Mouse (Mus musculus): ENCODE measurements at regions not wholly inside any gene's neighbourhood (a gene's known extent, or its start where the extent isn't known, plus 50 kb on each side); places are given as distances from the start of the nearest gene placed in this dataset.

DNA sequence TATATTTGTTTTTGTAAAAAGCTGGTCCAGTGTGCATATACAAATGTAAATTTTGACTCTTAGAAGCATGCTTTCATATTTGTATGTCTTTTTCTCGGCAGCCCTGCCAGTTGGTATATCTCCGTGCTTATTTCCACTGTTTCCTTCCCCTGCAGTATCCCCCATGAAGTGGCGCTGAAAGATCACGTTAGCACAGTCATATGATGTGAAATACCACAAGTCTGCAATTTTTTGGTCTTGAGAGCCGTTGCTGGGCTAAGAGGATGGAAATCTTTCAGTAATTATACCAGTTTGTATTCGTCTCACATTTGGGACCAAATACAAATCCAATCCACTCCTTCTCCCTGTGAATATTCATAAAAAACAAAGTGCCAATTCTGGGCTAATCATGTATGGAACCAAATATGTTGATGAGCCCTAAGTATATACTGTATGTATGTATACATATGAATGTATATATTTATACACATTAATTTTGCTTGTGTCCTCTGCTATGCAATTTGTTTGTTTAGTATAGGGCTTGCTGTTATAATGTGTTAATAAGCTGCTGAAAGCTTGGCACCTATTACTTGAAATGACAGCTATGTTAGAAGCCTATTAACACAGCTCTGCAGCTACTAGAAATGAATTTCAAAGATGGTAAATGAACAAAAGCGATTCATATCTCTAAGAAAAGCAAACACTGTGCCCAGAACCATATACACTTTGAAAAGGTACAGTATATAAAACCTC lies 283.8 kb upstream of the Dph6 start:
- no peak for DNase-seq
- intact Hi-C loops (cut with DNase I) = no loop called here

DNA sequence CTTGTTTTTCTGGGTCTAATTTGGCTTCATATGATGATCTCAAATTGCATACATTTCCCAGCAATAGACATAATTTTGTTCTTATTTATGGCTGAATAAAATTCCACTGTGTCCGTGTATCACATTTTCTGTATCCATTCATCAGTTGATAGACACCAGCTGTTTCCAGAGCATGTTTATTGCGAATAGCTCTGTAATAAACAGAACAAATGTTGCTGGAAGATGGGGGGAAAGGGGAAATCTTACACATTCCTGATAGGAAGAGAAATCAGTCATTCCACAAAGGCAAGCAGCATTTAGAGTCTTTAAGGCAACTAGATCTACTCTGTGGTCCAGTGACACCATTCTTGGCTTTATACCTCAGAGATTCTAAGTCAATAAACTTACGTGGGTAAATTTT lies 311.3 kb upstream of the Dph6 start:
- intact Hi-C loops (cut with DNase I) = no loop called here
- no peak for DNase-seq

DNA sequence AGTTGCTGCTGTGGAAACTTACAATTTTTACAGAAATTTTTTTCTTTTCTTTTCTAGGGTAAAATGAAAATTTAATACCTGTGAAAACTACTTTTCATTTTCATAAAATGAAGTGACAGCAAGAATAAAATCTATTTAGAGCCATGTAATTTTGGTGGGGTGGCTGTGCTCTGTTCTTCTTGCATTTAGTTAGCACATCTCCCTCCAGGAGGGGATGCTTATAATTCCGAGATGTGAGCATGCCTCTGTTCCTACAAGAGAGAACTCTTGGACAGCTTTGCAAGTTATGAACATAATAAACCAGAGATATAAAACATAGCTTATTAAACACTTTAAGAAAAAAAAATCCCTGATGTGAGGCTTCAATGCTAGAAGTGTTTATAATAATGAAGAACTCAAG lies 313.9 kb upstream of the Dph6 start:
- no peak for DNase-seq
- intact Hi-C loops (cut with DNase I) = no loop called here

DNA sequence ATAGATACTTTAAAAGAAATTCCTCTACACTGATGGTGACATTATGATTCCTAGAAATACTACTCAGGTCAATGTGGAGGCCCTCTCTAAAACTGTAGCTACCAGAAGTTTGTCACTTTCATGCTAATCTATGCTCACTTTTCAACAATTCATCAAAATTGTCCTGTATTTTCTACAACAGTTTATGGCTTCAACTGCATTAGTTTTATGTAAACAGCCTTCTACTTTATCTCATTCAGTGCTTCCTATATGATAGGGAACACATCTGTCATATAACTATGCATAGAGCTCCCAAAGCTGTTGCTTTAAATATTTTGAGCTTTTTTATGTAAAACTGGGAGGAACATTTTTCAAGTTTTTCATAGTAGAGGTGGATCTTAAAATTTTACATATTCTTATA lies 338.7 kb upstream of the Dph6 start:
- intact Hi-C loops (cut with DNase I) = no loop called here
- DNase-seq = no peak

DNA sequence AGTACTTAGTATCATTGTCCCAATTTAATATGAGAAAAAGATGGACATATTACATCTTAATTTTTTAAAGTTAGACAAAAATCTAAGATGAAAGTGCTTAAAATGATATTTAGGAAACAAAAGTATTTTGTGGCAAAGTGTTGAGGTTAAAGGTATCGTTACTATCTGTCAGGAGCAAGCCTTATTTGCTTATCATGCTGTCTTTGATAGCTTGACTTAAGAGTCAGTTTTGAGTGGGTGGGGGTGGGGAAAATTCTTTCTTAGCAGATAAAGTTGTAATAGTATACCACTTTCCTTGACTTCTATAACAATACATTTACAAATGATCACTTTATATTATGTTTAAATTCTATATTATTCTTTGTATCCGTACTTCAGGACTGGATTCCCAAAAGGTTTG lies 339.1 kb upstream of the Dph6 start:
- intact Hi-C loops (cut with DNase I) = no loop called here

DNA sequence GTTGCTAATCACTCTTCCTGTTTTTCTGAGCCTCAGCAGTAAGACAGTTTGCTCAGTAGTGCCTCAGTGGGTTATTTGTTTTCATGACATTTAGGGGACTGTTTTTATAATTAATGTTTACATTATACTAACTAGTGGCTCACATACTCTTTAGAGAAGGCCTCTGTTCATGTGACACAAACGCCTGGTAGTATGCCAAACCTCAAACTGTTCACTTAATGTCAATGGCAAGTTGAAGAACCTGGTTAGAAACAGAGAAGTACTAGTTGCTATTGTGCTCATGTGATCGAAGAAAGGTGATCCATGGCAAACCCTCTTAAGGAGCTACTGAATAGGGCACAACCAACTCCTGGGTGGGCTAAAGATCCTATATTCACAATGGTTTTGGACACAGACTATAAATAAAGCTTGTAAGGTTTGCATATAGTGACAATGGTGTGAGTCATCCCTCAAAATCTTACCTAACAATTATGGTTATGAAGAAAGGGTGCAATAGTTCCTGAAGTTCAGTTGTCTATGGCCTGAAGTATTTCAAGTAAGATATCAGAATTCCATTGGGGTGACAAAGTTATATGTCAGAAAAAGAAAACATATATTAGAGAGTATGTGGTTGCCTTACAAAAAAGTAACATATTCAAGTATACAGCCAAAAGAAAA lies 340.1 kb upstream of the Dph6 start:
- intact Hi-C loops (cut with DNase I) = no loop called here
- no peak for DNase-seq

More for the DNA sequence above, 339.1 kb upstream of the Dph6 start:
- no peak for DNase-seq

DNA sequence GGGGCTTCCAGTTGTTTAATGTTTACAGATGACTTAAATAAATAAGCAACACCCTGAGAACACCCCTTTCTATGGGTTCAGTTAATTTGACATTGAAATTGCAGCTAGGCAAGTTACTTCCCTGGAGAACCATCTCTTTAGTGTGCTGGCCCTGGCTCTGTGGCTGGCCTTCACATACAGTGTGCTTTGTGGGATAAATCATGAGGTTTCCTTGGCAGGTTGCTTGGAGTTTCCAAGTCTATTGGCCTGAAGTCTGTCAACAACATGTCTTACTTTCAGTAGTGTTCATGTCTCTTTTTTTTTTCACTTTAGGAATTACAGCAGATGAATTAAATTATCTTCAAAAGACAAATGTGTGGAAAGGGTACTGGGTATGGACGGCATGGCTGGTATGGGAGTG lies 359.2 kb upstream of the Dph6 start:
- intact Hi-C loops (cut with DNase I) = no loop called here
- DNase-seq = no peak

DNA sequence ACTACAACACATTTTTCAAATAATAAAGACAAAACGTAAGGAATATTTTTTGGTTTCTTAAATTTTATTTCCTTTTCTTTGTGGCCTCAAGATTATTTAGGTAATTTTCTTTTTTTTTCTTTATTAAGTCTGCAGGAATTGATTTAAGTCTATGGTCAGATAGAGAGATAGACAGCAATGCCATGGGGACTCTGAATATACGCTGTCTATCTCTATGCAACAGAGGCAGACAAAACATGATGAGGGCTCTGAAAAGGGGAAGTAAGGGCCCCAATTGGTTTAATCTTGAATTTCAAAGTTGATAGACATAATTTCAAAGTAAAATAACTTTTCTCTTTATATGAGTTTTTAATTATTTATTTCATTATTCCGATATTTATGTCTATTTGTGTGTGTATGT lies 372.0 kb upstream of the Dph6 start:
- no peak for DNase-seq

DNA sequence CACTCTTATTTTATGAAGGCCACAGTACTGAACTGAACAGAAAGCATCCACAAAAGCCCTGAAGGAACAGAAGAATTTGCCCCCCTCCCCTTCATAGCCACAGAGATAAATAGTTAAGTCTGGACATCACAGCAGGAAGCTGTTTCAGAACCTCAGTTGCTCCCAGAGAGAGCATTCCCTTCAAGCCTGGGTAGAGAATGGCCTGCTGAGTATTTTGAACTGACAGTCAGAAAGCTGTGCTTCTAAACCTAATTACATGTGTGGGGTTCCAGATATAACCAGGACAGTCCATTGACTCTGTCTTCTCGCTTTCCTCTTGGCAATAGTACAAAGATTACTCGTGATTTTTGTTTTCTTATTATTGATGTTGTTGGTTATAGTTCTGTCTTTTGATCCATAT lies 376.4 kb upstream of the Dph6 start:
- no peak for DNase-seq
- intact Hi-C loops (cut with DNase I) = no loop called here

More for the DNA sequence above, 372.0 kb upstream of the Dph6 start:
- intact Hi-C loops (cut with DNase I) = no loop called here

DNA sequence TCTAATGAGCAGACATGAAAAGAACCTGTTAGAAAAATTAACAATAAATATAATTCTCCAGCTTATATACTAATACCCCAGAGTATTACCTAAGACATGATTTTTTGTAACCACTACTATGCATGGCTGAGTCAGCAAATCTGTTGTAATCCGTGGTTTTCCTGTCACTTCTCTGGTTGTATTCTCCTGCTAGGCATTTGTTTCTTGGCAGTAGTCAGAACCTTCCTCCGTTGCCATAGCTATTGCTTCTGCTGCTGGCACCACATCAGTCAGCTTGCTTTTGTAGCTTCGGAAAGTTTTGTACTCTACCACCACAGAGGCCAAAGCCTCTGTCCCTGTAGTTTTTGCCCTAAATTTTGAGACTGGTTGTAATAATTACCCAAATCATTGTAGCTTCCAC lies 381.4 kb upstream of the Dph6 start:
- DNase-seq = no peak
- intact Hi-C loops (cut with DNase I) = no loop called here

DNA sequence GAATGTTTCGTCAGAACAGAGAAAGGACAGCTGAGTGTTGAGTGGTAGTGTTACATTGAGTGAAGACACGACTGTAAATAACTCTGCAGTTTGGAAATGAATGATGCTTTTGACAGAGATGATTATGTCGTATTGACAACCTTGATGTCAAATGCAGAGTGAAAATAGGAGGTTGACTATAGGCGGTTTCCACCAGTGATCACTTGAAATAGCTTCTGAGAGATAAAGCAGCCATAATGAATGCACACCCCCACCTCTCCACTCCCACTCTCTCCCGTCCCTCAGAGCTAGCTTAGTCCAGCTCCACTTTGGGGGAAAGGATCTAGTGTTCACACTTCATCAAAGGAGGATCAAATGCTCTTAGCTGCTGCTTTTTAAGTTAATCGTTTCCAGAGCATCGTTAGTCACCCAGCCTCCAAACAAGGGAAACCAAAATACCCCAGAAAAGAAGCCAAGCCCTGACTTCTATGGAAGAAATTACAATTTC lies 387.6 kb upstream of the Dph6 start:
- intact Hi-C loops (cut with DNase I) = no loop called here
- no peak for DNase-seq

DNA sequence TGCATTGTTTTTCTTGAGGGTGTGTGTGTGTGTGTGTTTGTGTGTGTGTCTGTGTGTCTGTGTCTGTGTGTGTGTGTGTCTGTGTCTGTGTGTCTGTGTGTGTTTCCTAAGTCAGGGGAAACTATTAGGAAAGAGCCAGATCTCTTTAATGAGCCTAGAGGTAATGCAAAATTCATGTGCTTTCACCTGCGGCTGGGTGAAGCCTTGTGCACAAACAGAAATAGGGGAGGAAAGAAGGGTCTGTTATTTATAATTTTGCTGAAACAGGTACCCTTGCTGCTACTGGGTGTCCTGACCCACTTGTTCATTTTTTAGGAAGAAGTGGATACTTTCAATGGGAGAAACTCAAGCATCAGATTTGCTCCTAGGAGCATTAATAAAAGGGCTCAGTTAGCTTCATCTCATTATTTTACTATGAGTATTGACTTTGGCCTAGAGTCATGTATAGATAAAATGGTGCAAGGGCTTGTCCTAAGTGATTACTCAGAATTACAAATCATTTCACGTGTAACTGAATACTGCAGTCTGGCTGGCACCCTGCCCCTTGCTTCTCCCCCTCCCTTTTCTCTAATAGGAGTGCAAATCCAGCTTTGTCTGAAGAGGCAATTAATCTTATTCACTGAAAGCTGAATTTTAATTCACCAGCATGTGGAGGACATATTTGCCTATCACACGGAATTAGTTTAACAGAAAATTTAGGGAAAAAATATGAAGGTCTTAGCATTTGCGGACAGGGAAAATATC lies 401.7 kb upstream of the Dph6 start:
- intact Hi-C loops (cut with DNase I) = no loop called here
- no peak for DNase-seq

DNA sequence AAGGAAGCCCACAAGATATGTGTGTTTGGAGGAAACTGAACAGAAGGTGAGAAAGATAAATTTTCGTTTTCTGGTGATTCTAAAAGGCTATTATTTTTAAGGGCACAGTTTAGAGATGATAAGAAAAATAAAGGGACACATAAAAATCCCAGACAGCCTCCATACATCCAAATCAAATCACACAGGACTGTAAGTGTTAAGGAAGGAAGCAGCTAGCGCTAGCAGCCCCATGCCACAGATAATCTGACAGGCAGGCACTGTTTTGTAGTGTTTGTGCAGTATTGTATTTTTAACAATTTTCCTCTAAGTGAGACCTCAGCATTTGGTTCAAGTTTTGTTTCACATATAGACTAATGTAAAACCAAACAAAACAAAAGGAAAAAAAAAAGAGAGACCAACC lies 402.4 kb upstream of the Dph6 start:
- intact Hi-C loops (cut with DNase I) = no loop called here
- no peak for DNase-seq

DNA sequence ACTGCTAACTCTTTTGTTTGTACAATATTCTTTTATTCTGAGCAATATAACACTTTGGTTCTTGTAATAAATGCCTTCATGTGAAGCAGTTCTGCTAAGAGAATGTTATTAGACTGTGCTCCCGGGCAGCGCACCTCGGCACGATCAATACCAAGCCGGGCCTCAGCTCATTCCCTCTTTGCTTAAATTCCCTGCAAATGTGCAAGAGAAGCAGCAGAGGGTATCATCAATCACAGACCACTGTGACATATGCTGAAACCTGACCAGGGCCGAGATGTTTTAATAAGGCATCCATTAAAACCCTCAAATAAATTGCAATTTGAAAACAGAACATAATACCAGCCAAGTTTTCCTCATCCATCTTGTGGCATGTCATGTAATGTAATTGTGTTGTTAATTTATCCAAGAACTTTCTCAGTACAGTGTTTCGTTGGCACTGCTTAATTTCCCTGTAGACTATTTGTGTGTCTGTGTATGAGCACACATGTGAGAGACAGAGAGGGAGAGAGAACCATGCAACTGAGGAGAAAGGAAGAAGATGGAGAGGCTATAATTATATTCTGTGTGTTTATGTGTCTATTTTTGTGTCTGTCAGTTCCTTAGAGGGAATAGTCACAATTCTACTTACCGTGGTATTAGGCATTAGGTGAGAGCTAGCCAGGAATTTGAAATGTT lies 412.9 kb upstream of the Dph6 start:
- intact Hi-C loops (cut with DNase I) = no loop called here
- no peak for DNase-seq

DNA sequence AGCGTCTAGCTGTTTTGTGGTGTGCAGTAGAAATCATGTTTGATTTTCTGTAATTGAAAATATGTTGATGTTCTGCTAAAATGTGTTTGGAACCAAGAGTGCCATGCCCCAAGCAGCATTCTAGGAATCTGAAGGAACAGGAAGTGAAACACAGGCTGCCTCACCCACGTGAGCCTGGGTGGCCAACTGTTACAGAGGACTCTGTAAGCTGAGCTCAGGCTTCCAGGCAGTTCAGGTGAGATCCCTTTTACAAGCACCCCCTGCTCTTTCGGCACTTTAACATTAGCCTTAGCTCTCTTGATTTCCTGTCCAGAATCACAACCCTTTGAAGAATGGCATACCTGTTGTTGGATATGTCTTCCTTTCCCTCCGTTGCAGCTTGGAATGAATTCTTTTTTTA lies 414.9 kb upstream of the Dph6 start:
- DNase-seq = no peak
- intact Hi-C loops (cut with DNase I) = no loop called here

DNA sequence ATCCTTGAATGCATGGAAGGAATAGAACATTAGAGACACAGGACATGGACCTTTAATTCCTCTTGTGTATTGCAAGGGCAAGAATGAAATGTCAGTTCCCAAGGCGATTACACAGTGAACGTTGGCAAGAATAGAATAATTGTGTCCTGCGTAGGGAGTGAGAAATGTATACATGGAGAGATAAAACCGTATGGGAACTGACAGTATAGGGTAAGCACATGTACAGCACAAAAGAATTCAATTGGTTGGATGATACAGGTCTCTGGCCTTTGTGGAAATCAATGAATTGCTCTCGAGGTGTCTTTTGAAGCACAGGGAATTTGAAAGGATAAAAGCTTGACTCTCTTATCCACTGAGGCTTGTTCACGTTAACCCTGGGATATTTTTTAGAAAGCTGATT lies 415.4 kb upstream of the Dph6 start:
- no peak for DNase-seq
- intact Hi-C loops (cut with DNase I) = no loop called here

DNA sequence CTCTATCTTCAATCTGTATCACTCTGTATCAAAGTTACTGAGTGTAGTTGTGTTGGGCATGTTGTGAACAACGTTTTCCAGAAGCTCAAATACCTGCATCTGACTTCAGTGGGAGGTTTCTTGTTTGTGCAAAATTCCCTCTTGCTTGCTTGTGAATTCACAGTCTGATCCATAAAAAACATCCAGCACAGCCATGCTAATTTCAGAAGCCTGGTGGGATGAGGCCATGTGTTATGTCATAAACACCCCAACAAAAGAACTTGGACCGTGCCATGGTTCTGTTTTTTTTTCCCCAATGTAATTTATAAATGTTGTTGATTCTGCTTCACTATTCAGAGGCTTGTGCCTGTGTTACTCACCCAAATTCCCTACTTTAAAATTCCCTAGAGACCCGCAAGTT lies 415.9 kb upstream of the Dph6 start:
- no peak for DNase-seq
- intact Hi-C loops (cut with DNase I) = no loop called here

DNA sequence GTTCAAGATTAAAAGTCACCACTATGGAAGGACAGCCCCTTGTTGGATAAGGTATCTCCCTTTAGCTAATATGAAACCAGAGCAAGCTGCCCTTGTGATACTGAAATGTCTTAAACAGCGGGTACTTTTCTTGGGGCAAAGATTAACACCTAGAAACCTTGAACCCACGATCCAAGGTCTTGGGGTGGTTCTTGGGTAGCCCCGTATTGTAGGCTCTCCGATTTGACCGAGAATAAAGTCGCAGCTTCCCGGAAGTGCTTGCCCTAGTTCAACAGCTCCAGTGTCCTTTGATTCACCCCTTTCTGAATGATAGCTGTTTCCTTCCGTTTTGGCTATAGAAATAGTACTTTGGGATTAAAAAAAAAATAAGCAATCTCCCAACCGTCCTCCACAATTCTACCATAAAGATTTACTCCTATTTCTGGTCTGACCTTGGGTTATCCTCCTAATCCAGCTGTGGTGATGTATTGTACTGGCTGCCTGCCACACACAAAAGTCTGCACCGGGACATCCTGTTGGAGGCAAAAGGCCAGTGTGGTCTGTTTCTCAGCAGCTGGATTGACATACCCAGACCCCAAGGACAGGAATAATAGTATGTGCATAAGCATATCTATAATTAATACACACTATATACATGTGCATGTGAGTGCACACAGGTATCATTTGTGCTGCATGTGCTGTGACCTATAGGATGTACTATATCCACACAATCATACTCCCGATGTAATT lies 427.0 kb upstream of the Dph6 start:
- peak in 1 of 2 experiments; percentile 4 for DNase-seq

DNA sequence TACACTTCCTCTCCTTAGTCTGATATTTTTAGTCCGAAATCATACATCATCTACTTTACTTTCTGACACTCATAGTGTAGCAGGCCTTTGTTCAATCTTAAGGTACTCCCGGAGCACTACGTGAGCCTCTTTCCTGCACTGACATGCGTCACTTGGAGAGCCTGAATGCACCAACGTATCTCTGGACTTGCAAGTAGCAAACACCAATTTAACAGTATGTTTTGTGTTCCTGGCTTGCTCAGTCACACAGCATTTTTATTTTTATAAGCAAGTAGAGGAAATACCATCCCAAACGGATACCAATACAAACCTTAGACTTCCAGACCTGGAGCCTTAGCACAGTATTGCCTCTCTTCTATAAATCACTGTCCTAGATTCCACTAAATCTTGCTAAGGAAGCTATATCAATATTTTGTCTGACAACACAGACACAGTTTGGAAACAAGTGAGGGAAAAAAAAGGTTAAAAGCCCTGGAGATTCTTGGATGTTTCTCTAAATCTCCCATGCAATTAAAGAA lies 427.6 kb upstream of the Dph6 start:
- intact Hi-C loops (cut with DNase I) = no loop called here
- no peak for DNase-seq

More for the DNA sequence above, 427.0 kb upstream of the Dph6 start:
- intact Hi-C loops (cut with DNase I) = no loop called here

DNA sequence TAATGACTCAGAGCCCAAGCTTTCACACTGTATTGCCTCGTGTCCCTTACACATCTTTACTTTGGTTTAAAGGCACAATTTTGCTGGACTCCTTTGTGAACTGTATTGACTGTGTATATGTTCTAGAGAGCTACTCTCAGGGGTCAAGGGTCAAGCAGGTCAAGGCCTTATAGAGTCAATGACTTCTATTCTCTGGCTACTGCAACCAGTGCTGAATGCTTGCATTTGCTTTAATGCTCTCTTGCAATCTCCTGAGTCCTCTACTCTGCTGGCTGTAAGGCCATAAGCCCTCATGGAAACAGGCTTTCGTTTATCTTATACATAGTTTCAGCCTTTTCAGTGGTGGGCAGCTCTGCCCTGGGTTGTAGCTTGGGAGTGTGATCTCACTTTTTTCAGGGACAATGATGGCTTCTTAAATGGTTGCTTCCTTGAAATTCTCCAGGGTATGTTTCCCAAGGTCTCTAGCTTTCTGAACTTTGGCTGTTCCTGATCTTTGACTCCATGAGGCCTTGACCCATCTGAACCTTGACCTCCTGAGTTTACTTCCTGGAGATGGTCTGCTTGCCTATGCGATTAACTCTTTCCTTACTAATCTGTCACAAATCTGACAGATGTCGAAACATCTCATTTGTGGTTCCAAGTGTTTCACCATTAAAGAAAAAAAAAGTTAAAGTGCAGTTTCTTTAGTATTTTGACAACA lies 433.8 kb upstream of the Dph6 start:
- no peak for DNase-seq
- intact Hi-C loops (cut with DNase I) = no loop called here
